In genomic region chr16:29815632-29816337, GRCm38 (mm10) we compare ENCODE assay signal across 16 mouse cellular contexts.
DNase-seq lines count a peak whose midpoint lies in the region; ATAC-seq and TF ChIP-seq lines count a peak whose summit lies in the region.
"Had no signal": no experiment of that assay in that cellular context is flagged by ENCODE, and none has a peak within 500 bp of the region (broad histone marks: within the 10 kb centered on the region; RNA-seq: fewer than 3 reads in every experiment).

No protein-coding gene starts in this region.

- no peak overlapping the region for H3K9ac ChIP-seq in forebrain, embryonic 12.5 days
- no peak overlapping the region for H3K9ac ChIP-seq in limb, embryonic 15.5 days
- H3K9ac ChIP-seq in intestine, postnatal 0 days (ENCODE audit: low read depth, low read length), result no peak overlapping the region
- H3K9ac ChIP-seq: liver, embryonic 15.5 days had no signal

- H3K4me2 ChIP-seq in forebrain, embryonic 12.5 days, result no peak overlapping the region
- H3K4me2 ChIP-seq in limb, embryonic 15.5 days, result no peak overlapping the region
- H3K4me2 ChIP-seq in intestine, postnatal 0 days (replicated peaks; ENCODE audit: low read depth), result no peak overlapping the region
- H3K4me2 ChIP-seq: liver, embryonic 15.5 days had no signal

- no peak overlapping the region for H3K4me3 ChIP-seq in forebrain, embryonic 10.5 days
- H3K4me3 ChIP-seq in forebrain, embryonic 12.5 days (replicated peaks), result no peak overlapping the region
- no peak overlapping the region for H3K4me3 ChIP-seq in limb, embryonic 15.5 days
- no peak overlapping the region for H3K4me3 ChIP-seq in limb, embryonic 10.5 days
- no peak overlapping the region for H3K4me3 ChIP-seq in intestine, postnatal 0 days (ENCODE audit: low read depth, low read length)
- H3K4me3 ChIP-seq: heart, embryonic 10.5 days; liver, embryonic 15.5 days had no signal

- H3K9me3 ChIP-seq in forebrain, embryonic 10.5 days, result no peaks in the 10 kb centered on the region
- no peaks in the 10 kb centered on the region for H3K9me3 ChIP-seq in forebrain, embryonic 12.5 days
- H3K9me3 ChIP-seq in limb, embryonic 15.5 days, result no peaks in the 10 kb centered on the region
- H3K9me3 ChIP-seq in limb, embryonic 10.5 days (replicated peaks), result no peaks in the 10 kb centered on the region
- no peaks in the 10 kb centered on the region for H3K9me3 ChIP-seq in intestine, postnatal 0 days (ENCODE audit: control insufficient read depth)
- H3K9me3 ChIP-seq: heart, embryonic 10.5 days; liver, embryonic 15.5 days had no signal

- no peaks in the 10 kb centered on the region for H3K36me3 ChIP-seq in forebrain, embryonic 10.5 days (replicated peaks)
- H3K36me3 ChIP-seq in forebrain, embryonic 12.5 days (replicated peaks), result no peaks in the 10 kb centered on the region
- H3K36me3 ChIP-seq in limb, embryonic 15.5 days, result no peaks in the 10 kb centered on the region
- H3K36me3 ChIP-seq in limb, embryonic 10.5 days, result no peaks in the 10 kb centered on the region
- H3K36me3 ChIP-seq in intestine, postnatal 0 days (ENCODE audit: control insufficient read depth, insufficient read depth), result no peaks in the 10 kb centered on the region
- H3K36me3 ChIP-seq: heart, embryonic 10.5 days; liver, embryonic 15.5 days had no signal

- H3K27me3 ChIP-seq in forebrain, embryonic 10.5 days (ENCODE audit: poor library complexity, severe bottlenecking), result peaks cover 73% of the 10 kb centered on the region
- H3K27me3 ChIP-seq in forebrain, embryonic 12.5 days, result peaks cover 35% of the 10 kb centered on the region
- no peaks in the 10 kb centered on the region for H3K27me3 ChIP-seq in limb, embryonic 15.5 days
- H3K27me3 ChIP-seq in limb, embryonic 10.5 days (ENCODE audit: low read depth, poor library complexity, severe bottlenecking), result peaks cover 34% of the 10 kb centered on the region
- no peaks in the 10 kb centered on the region for H3K27me3 ChIP-seq in intestine, postnatal 0 days (replicated peaks; ENCODE audit: control insufficient read depth, insufficient read depth, low read length)
- H3K27me3 ChIP-seq: Patski had no signal

- ATAC-seq in forebrain, embryonic 12.5 days (ENCODE audit: low FRiP score), result no peak
- no peak for ATAC-seq in limb, embryonic 15.5 days (ENCODE audit: insufficient number of reproducible peaks, low FRiP score, low TSS enrichment, low read depth)
- ATAC-seq in intestine, postnatal 0 days, result peak; percentile 46
- ATAC-seq: inflammation-experienced regulatory T-cells, adult 6 months; Patski had no signal

- TF ChIP-seq CTCF in intestine, postnatal 0 days (IDR thresholded peaks at IDR 0.05; ENCODE audit: low read depth), result no peak

- H3K4me1 ChIP-seq in forebrain, embryonic 10.5 days, result peaks cover 63% of the 10 kb centered on the region
- H3K4me1 ChIP-seq in forebrain, embryonic 12.5 days, result peaks cover 34% of the 10 kb centered on the region
- H3K4me1 ChIP-seq in limb, embryonic 15.5 days, result peaks cover 50% of the 10 kb centered on the region
- peaks cover 56% of the 10 kb centered on the region for H3K4me1 ChIP-seq in limb, embryonic 10.5 days
- H3K4me1 ChIP-seq in intestine, postnatal 0 days (replicated peaks; ENCODE audit: control insufficient read depth, insufficient read depth, low read length), result no peaks in the 10 kb centered on the region

- WGBS in forebrain, embryonic 10.5 days, result 85% methylated on average over 10 of the region's 10 CpGs
- 88% methylated on average over 10 of the region's 10 CpGs for WGBS in forebrain, embryonic 12.5 days
- 78% methylated on average over 10 of the region's 10 CpGs for WGBS in limb, embryonic 15.5 days
- WGBS in limb, embryonic 10.5 days, result 86% methylated on average over 10 of the region's 10 CpGs
- WGBS in intestine, postnatal 0 days, result 52% methylated on average over 10 of the region's 10 CpGs

- 0 out of 2 replicates have a peak overlapping the region, but pooled peaks have one; percentile 97 for H3K27ac ChIP-seq in forebrain, embryonic 10.5 days
- no peak overlapping the region for H3K27ac ChIP-seq in forebrain, embryonic 12.5 days
- H3K27ac ChIP-seq in limb, embryonic 15.5 days, result peak overlapping the region; percentile 8; the same call in 1 of the 2 replicates
- H3K27ac ChIP-seq in limb, embryonic 10.5 days, result no peak overlapping the region
- peak overlapping the region; percentile 41; the same call in 1 of the 2 replicates for H3K27ac ChIP-seq in intestine, postnatal 0 days (ENCODE audit: low read depth, low read length)
- H3K27ac ChIP-seq: liver, embryonic 15.5 days had no signal

- DNase-seq in forebrain, embryonic 10.5 days (ENCODE audit: extremely low spot score, low spot score), result no peak
- DNase-seq in limb, embryonic 10.5 days (ENCODE audit: low spot score), result no peak
- peak; percentile 71 for DNase-seq in adipocyte (ENCODE audit: low spot score)
- DNase-seq in thymus, postnatal 10 days (ENCODE audit: low spot score in 2 of 2), result no peak
- DNase-seq in embryo, embryonic 10 days (ENCODE audit: low spot score), result no peak
- DNase-seq: cerebellum, adult 8-10 months; embryo, embryonic 11 days; left cerebral cortex, postnatal 4 days; thymus, postnatal 25 days had no signal

Comparison
In these comparisons a context has a peak if more than half of its experiments do, and no peak if none do; other contexts are left out.
1. H3K27ac ChIP-seq: peak in forebrain, embryonic 10.5 days (single experiment), limb, embryonic 15.5 days (single experiment) and intestine, postnatal 0 days (single experiment); none in forebrain, embryonic 12.5 days (single experiment) and limb, embryonic 10.5 days (single experiment).